Mouse (Mus musculus) retina, embryonic 14.5 days (tissue): ENCODE results near the gene Slc7a11.

ENCODE experiments used
- DNase-seq: peaks from one replicate; pipeline ENCODE4 v3.0.0-alpha.2; 2015; ENCODE audit warnings: low spot score

Slc7a11 gene

DNA sequence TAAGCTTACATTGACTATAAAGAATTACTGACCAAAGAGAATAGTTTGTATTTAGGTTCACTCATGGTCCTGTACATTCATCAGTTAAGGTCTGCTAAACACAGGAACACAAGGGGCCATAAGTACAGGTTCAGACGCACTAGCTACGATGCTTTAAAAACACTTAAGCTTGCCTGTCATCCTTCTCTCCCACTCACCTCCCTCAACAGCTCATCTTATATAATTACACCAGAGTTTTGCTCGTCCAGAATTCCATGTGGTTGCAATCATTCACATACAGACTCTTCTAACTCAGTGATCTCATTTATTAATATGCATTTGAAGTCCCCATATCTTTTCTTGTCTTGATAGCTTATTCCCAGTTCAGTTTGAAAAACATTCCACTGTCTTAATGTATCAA, 458.6 kb downstream of the Slc7a11 start:
- DNase-seq: no peak

DNA sequence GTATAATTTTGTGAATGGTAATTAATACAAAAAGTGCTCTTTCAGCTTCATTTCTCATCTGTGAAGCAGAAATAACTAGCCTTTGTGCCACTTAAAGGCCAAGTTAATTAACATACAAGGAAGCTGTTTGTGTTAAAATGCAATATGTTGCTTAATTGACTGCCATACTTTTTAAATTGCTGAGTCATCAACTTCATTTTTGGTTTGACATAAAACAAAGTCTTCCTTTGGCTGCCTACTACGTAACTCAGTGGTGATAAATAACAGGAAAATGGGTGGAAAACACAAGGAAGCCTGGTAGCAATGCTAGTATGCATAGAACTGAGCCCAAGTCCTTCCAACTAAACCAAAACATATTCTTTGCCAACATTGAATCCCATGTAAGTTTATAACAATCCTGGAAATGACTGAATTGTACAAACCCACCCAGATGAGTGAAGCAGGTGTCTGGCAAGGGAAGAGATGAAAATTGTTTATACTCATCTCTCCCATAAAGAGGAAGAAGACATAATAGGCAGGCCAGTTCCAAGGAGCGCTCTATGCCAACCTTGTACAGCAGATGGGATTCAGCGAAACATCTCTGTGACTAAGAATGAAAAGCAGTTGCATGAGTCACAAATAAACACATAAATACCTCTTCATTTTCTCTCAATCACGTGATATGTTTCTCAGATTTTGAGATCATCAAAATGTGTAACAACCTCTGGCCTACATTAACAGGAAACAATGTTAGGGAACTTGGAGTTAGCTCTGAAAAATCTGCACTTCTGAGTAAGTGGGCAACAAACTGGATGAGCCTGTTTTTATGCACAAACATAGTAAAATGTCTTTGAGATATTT, 459.8 kb downstream of the Slc7a11 start:
- DNase-seq: no peak

DNA sequence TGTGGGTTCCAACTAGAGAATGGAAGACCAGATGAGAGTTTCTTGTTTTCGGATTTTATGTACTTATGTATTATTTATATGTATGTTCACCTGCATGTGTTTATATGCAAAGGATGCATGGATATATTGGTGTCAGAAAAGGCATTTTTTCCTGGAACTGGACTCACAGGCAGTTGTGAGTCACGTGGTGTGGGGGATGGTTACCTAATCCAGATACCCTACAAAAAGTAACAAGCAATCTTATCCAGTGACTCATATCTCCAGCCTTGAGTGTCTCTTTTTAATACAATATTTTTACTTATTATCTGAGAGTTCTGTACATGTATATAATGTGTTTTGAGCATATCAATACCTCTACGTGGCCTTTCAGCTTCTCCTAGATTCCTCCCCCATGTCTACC, 469.4 kb downstream of the Slc7a11 start:
- DNase-seq: no peak

DNA sequence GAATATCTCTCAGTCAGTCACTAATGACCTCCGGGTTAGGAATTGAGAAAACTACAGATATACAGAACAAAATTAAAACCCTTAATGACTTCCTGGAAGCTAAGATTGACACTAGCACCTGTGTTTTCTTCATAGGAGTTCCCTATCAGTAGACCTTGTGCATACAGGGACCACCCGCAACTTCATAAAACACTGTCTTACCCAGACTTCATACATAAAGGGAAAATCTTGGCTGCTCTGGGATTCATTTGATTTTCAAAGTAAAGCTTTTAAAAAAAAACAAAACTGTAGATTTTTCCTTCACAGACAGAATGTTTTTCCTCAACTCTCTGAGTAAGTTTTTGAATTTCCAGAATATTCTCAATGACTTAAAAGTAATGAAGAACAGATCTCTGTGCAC, 477.8 kb downstream of the Slc7a11 start:
- no peak for DNase-seq

DNA sequence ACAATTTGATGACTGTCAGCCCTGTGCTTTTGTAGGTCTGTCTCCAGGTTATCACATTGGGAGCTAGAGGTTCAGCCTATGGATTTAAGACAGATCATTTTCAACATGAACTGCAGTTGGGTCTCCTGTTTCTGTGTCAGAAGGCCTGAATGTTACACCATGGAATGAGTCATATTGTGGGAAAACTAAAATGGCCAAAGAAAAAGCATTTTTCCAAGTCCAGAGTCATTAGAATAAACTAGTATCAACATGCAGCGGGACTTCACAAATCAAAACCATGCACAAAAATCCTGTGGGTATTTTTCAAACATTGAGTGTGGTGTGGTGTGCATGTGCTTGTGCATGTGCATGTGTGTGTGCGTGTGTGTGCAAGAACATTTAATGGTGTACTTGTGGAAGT, 482.8 kb downstream of the Slc7a11 start:
- no peak for DNase-seq

DNA sequence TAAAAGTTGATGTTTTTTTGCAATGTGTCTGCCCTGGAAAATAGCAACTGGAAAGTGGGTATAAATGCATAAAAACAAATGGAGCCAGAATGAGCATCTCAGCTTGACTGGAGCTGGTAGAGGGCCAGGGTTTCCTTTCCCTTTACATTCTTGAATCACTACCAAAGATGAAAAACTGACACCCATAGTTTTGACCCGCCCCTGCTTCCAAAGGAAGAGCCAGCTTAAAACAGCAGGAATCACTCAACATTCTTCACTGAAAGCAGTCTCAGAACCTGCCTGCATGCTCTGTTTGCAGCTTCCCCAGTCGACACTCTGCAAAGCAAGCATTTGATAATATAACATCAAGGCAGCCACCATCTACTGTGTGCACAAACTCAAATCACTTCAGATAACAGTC, 496.6 kb downstream of the Slc7a11 start:
- DNase-seq: no peak

DNA sequence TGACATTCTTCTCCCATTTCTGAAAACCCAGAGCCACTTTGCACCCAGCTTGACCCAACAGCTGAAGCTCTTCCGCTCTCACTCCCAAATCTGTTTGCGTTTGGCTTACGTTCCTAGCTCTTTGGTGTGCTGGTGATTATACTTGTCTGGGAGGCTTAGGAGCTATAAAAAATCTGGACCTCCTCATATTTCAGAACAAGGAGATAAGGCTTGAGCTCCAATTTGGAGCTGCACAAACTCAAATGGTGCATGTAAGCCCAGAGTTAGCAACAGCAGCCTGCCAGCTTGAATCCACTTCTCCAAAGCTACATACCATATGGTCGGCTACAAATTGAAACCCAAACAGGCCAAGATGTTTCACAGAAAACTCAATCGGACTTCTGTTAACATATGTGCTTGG, 498.6 kb downstream of the Slc7a11 start:
- DNase-seq: no peak

DNA sequence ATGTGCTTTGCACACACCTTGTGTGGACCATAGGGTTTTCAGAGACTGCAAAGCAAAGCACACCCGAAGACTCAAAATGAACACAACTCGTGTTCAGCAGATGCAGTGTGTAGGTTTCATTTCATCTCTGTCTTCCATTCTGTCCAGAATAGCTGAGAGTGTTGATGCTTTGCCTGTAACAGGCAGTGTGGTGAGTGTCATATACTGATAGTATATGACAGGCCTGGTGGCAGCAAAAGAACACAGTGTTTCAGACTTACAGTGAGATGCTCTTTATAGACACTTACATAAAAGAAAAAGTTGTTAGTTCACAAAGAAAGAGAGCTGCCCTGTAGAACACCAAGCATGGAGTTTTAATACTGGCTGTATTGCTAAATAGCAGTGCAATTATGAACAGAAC, 505.8 kb downstream of the Slc7a11 start:
- DNase-seq: no peak

DNA sequence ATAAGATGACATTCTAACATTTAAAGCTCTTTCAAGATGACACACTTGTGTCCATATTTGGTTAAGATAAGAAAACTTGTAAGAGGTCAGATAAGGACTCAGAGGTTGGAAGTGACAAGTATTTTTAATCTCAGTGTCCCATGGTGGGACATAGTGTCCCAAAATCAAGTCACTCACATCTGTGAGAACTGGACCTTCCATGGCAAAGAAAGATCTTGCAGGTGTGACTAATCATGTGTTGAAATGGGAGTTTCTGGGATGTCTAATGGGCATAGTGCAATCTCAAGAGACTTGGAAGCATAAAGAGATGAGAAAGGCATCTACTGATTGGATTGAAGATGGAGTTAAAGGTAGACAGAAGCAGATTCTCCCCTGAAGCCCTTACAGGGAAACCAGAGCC, 513.9 kb downstream of the Slc7a11 start:
- DNase-seq: no peak

DNA sequence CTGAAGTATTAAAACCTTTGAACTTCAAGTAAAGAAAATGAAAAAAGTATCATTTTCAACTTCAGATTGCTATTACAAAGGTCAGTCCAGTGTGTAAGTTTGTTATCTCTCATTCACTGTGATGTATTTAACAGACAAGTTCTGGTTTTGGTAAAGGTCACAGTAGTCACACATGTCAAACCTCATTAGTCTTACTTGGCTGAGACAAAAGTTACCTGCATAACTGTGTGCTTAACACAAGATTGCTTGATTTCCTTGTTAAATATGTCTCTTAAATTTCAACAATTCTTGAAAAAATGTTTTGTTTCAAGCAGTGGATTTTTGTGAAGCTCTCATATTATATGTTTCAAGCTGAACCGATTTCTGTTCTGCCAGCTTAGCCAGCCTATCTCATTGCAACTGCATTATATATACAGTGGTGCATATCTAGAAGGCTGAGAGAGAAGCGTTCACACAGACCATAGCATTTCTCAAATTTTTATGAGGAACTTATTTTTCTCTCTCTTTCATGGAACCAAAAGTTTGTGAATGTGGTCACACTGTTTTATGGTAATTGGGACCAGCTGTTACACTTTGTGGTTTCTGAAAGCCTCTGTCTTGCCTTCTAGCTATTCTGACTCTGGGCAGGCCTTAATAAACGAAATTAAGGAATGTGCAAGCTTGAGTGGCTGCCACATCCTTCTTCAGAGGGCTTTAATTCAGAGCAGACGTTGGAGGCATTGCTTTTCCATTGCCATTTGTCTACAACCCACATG, 514.7 kb downstream of the Slc7a11 start:
- no peak for DNase-seq

DNA sequence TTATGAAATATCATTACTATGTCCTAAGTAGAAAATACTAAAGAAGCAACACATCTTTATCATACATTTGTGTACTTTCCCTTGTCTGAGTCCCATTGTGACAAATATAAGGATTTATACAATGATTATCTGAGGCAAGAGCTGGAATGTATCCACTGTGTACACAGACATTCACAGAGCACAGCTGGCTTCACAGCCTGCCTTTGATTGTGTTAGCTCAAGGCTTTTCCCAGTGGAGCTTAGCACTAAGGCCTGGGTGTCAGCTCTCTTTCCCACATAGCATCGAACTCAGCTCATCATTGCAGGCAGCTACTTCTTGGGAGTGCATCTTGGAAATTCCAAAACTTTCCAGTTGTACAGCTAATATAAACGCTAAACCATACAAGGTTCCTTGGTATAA, 529.5 kb downstream of the Slc7a11 start:
- no peak for DNase-seq

DNA sequence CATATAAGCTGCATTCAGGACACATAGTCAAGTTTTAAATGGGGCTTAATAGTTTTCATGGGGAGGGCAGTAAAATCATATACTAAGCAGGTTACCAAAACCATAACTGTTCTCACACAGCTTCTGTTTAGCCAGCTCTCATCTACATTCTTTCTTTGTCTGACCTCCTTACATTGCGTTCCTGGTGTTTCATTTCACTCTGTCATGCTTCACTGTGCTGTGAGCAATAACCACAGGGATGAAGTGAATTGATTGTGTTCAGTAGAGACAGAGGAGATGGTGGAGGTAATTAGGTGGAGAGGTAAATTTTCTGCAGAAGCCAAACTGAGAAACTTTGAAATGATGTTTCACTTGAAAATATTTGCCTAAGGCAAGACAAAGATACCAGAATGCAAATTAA, 532.5 kb downstream of the Slc7a11 start:
- peak; percentile 44 for DNase-seq

DNA sequence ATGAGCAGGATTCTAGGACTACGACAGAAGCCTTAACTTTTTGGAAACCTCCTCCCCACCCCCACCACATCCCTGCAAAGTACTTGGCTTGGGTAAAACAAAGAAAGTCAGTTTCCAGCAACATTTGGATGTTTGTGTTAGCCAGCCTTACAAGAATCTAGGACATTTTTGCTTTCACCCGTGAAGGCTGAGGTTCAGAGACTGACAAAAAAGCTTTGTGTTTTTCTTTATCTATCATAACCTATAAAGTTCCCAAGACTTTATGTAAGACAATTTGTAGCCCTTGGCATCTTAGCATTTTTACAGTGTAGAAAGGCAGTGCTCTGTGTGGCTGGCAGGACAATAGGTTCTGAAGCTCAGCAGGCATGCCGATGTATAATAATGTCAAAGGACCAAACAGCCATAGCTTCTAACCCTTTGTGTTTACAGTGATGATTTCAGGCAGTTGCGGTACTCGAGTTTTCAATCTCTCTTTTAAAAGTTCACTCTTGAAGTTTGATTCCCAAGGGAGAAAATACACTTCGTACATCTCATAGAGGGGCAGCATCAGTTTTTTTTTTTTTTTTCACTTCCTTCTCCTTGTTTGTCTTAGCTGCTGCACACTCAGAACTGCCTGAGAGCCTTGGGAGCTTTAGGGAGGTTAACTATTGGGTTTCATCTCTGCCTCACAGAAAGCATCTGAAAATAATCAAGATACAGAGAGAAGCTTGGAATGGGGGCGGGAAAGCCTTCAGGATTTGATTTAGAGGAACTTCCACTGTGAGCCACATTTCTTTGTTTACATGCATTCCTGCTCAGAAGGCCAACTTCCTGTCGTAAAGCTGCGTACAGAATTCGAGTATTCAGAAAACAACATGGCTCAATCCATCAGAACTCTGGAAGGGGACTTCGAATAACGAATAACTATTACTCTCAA, 534.7 kb downstream of the Slc7a11 start:
- peak; percentile 19 for DNase-seq

DNA sequence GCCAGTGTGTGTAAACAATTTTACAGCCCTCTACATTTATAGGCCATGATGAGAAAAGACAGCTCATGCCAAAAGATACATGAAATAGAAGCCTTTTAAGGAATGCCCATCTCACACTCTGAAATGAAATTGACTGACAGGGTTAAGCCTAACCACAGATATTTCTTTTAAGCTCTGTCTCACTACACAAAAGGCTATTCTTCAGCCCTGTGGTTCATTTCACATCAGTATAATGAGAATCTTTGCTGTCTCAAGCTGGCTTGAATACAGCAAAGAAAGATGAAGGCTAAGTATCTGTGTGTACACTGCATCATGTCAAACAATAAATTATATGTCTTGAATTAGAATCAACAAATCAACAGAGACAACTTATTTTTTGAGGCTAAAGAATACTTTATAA, 549.5 kb downstream of the Slc7a11 start:
- peak; percentile 62 for DNase-seq

DNA sequence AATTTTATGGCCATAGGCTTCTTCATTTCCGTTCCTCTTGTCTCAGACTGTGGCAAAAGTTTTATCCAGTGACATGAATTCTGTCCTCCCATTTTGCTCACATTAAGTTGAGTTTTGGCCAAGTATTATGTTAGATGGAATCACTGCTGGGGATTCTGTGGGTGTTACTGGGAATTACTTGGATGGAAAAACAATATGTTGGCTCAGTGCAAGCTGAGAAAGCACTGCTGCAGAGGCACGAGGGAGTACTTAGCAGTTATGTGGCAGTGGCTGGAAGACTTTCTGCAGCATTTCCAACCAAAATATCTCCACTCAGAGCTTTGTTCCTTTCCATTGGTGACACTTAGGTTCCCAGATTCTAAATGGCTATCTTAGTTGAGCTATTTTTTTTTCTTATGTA, 556.1 kb downstream of the Slc7a11 start:
- DNase-seq: no peak

DNA sequence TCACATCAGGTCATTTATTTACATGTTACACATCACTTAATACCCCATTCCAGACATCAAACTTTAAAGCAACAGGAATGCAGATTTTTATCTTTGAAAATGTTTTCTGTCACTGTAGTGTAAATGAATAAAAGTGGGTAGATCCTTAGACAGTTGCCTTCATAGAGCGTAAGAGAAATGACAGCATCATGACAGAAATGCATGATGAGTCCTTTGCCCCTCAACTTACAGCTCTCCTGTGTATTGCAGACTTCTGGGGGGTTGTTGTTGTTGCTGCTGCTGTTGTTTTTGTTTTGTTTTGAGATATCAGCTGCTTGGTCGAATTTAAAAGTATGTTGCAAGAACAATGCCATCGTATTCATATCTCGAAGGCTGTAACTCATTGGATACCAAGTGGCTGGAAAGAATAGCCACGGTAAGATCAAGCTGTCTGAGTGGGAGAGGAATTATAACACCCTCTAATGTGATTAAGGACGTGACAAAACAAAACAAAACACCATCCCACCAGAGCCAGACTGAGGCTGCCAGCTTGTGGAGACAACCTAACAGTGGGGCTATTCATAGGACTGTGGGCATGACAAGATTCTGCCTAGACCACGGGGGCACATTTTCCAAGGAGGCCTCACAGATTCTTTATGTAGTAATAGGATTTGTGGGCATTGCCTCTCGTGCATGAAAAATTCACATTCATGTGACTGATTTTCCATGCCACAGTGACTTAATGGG, 557.0 kb downstream of the Slc7a11 start:
- peak; percentile 51 for DNase-seq

DNA sequence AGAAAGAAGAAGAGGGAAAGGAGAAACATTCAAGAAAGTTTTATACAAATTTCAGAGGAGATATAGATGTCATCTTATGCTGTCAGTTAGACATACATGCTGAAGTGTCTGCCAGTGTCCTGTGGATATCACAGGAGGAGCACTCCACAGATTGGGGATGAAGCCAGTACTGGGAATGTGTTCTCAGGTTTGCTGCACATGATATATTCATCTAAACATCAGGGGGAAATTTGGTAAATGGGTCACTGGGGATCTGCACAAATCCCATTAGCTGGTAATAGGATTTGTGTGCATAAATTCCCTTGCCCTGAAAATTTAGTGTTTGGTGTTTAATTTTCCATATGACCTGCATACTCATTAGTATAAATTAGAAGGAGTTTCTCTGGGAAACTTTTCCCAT, 562.9 kb downstream of the Slc7a11 start:
- DNase-seq: peak; percentile 34

DNA sequence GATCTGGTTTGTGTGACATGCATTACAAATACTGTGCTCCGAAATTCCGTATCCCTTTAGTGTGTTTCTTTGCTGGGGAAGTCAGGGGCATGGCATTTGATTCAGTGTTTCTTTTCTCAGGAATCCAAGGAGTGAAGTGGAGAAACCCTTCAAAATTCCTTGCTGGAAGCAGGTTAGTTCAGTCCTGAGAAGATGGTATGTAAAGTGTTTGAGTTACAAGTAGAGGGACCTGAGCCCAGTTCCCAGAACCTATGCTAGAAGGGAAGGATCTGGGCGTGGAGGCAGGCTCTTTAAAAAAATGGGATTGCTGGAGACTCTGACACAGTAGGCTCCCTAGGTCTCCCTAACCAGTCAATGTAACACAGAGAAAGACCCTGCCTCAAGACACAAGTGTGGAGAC, 572.6 kb downstream of the Slc7a11 start:
- DNase-seq: no peak

DNA sequence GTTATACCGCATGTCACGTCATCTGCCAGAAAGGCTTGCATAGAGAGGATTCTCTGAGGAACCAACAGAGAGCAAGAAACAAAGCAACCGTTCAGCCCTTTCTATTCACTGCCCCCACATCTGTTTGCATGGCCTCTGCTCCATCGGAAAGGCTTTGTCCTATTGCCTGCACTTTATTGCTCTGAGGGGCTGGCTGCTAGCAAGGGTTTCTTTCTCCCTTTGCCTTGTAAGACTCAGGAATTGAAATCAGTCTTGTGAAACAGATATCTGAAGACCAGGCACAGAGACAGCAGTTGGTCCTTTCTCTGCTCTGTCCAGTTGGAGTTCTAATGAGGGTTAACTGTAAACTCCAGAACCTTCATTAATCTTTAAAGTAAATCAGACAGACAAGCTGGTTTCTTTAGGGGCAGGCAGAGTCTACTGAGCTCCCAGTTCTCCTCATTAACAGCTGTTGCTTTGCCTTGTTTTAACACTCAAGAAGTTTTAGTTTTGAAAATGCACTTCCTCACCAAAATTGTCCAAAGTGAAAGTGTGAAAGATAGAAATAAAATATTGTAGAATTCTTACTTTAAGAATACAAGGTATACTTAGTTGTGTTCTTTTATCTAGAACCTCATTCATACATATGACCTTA, 575.3 kb downstream of the Slc7a11 start:
- peak; percentile 42 for DNase-seq

DNA sequence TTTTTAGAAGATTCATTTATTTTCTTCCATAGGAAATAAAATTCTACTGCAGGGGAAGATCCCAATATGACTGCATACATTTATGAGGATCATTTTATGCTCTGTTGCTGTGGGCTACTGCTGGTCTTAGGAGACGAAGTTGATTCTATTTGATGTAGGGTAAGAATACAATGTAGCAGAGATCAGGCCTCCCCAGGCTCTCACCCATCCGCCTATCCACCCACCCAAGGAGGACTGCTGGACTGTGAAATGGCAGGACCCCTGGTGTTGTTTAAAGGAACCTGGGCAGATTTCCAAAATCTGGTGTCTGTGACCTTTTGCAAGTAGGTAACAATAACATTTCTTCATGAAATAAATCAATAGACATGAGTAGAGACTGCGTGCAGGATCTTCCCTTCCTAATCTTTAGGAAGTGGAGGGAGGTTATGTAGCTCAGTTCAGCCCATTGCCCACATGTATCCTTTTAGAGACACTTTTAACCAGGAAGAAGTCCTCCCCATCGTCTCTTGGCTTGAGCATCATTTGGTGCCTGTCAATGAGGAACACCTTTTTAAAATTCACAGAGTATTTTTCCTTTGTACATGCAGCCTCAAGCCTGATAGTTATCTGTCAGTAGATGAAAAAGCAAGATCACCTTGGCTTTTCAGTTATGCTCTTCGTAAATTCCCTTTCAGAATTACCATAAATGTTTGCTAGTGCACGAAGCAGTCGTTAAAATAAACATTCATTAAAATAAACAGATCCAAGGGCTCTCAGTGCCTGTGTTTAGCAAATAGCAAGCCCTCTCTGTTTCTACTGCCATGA, 576.1 kb downstream of the Slc7a11 start:
- no peak for DNase-seq
